Mouse (Mus musculus) lung, postnatal 25 days (tissue): ENCODE results near the gene Rora.

Source experiments
- DNase-seq: peaks from one replicate; pipeline ENCODE4 v3.0.0; 2022; ENCODE audit warnings: low spot score

Rora gene

GRCm38 (mm10) chr9:68688151-68688550, 34.6 kb downstream of the Rora start:
- DNase-seq: no peak

- peak; percentile 60 for DNase-seq
Observed at GRCm38 (mm10) chr9:68689351-68689750, 35.8 kb downstream of the Rora start.

GRCm38 (mm10) chr9:68694889-68695495, 41.4 kb downstream of the Rora start:
- peak; percentile 1 for DNase-seq

GRCm38 (mm10) chr9:68695496-68695969, 41.9 kb downstream of the Rora start:
- DNase-seq: peak; percentile 28

DNA sequence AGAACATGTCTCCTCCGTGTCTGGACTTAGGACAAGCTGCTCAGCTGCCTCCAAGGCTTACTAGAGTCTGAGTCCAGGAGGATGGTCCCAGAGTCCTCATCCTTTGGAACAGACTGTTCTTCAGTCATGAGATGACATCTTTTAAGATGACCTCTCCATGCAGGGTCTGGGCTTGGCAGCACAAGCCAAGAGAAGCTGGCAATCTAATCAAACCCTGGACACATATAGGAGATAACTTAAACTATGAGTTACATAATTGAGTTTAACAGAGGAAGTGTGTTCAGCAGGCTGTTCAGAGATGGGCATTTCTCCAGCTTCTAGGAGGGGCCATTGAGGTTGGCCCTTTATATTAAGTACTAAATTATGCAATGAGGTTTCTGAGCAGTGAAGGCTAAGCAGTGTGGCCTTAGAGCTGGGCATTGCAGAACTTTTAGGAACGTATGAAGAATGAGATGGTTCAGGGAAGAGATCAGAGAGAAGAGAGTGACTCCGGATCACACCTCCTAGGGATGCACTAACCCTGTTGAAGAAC, 42.9 kb downstream of the Rora start:
- DNase-seq: peak; percentile 43

DNA sequence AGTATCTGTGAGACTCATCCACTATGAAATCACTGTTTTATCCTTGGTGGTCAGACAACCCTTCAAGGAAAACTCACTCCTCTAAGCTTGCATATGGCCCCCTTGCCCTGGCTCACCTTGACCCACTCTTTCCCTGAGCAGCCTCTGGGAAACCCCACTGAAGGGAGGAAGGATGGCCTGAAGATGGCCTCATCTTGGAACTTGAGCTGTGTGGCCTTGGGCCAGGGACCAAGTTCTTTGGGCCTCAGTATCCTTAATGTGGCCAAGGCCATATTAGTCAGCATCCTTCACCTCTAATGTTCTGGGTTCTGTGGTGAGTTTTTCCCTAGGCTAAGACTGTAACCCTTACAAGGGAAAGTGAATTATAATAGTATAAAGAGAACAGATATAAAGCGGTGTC, 45.8 kb downstream of the Rora start:
- no peak for DNase-seq

GRCm38 (mm10) chr9:68699856-68700255, 46.3 kb downstream of the Rora start:
- DNase-seq: no peak

DNA sequence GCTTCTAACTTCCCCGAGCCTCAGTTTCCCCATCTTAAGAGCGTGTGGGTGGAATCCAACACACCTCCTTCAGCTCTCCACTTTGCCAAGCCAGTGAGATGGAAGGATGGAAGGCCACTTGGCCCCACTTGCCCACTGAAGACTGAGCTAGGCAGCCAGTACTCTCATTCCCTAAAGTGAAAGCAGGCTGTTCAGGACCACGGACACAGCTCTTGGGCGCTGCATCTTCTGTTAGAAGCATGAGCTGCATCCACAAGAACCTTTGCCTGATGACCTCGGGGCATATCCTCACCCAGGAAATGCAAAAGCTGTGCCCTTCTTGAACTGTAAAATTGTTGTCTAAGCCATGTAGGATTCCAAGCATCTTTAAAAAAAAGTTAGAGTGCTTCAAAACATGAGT, 54.0 kb downstream of the Rora start:
- DNase-seq: no peak

DNA sequence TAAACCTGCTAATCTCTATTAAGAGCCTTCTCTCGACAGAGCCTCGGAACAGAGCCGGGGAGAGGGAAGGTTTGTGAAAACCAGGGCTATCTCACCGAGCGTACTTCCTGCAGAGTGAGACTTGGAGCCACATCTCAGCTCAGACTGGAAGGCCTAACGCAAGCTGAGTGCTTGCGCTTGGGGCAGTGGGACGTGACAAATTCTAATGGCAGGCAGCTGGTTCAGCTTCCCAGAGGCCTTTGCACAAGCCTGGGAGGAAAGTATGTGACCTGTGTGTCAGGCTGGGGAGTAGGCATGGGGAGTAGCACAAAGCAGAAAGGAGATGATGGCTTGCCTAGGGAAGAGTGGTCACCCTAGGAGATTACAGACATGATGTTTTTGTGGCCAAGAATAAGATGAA, 55.6 kb downstream of the Rora start:
- DNase-seq: no peak

DNA sequence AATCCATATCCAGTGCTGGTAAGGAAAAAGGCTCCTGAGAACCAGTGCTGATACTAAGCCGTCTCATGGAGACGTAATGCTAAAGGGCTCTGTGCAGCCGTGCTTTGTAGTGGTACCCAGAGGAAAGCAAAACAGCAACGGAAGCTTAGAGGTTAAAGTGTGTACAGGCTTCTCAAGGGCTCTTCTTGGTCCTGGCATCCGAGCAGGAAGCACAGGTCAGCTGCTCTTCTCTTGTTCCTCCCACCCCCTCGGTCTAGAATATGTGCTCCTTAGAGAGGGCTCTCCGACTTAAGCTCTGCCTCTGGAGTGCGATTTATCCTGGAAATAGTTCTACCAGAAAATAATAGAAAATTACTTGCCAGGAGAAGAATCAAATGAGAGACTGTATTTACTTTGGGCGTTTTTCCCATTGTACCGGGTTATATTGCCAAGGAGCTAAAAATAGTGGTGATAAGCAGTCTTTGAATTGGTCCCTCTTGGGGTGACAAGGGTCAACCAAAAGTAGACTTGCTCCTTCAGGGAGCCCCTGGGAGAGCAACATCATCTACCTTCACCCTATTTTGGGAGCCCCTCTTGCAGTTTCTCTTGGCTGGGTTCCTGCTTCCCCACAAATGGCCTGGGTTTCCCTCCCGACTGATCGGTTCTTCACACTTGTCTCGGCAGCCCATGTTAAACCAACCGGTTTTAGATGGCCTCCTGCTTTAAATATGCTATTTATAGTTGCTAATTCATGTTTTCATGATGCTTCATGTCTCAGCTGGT, 57.5 kb downstream of the Rora start:
- DNase-seq: peak; percentile 12

DNA sequence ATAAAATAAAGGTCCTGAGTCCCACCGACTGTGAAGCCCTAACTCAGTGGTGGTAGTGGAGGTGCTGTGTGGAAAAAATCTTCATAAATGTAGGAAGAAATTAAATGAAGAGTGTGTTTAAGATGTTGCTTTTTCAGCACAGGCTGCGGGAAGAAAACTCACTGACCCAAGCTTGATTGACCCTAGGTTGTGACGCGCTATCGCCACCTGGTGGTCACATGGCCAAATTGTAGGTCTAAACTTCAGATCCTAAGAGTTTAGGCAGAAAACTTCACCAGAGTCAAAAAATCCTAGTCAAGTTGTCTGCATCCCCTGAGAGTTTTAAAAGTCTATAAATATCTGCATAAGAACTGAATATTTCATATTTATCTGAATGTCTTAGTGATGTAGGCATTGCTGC, 63.4 kb downstream of the Rora start:
- peak; percentile 21 for DNase-seq

GRCm38 (mm10) chr9:68718427-68718826, 64.8 kb downstream of the Rora start:
- no peak for DNase-seq

DNA sequence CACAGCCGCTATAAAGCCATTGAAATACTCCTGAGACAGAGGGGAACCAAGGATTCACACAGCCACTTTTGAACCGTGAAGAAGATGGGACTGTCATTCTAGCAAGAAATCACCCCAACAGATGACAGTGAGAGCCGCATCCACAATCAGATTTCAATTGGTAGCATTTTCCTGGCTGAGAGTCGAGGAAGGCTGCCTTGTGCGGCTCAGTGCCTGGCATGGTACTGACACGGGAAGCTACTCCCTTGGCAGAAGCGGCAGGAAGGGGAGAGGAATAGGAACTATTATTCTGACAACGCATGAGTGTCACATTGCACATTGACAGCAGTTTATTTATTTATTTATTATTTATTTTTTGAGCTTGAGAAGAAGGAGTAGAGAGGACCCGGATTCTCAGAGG, 65.7 kb downstream of the Rora start:
- DNase-seq: no peak

- DNase-seq: peak; percentile 62
Observed at GRCm38 (mm10) chr9:68724636-68725285, 71.2 kb downstream of the Rora start.

- DNase-seq: no peak
Observed at GRCm38 (mm10) chr9:68727166-68727855, 73.7 kb downstream of the Rora start.

- DNase-seq: no peak
Observed at GRCm38 (mm10) chr9:68731438-68731837, 77.9 kb downstream of the Rora start.

GRCm38 (mm10) chr9:68732929-68733328, 79.3 kb downstream of the Rora start:
- DNase-seq: no peak

- DNase-seq: no peak
Observed at GRCm38 (mm10) chr9:68735886-68736285, 82.3 kb downstream of the Rora start.

DNA sequence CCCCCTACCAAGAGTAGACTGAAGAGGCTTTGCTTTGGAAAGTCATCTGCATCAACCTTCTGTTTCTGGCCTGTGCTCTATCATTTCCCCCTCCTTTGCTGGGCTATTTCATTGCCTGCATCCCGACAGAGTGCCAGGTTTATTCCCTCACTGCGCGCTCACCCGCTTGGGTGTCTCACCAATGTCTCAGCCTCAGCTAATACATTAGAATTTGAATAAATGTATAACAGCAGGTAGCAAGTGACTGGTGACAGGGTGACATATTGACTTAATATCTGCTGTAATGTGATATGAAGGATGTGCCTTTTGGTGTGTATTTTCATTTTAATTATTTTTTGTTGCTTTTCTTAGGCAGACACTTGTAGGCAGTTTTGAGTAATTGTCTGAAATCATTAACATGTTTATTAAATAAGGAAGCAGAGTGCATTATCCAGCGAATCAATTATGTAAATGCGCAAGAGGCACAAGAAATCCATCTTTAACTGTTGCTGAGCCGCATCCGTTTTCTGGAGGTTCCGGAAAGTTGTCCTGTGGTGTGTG, 83.7 kb downstream of the Rora start:
- DNase-seq: no peak

GRCm38 (mm10) chr9:68745931-68746646, 92.5 kb downstream of the Rora start:
- no peak for DNase-seq

- peak; percentile 16 for DNase-seq
Observed at GRCm38 (mm10) chr9:68756976-68757375, 103.4 kb downstream of the Rora start.
